Mouse (Mus musculus): ENCODE measurements around the gene Ubqln5.

DNA sequence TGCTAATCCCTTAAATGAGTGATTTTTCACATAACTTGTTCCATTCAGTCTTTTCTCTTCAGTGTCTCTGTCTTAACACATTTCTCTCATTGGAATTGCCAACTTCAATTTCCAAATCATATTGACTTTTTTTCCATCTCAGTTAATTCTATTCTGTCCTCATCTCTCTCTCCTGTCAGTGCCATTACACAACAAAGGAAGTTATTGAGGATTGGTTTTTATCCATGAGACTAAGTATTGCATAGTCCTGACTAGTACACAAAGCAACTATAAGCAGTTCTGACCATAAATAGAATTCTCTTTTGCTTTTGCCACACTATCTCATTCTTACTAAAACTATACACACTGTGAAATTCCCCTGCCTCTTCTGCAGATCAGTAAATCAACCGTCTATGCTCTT is 49.4 kb upstream of the Ubqln5 start:
- TF ChIP-seq CTCF (IDR thresholded peaks at IDR 0.05; ENCODE audit: insufficient read depth, low read depth, low read length) (no peak), POLR2A (IDR thresholded peaks at IDR 0.05; ENCODE audit: insufficient read depth, low read depth, low read length) (no peak)
